Mouse (Mus musculus): ENCODE data around the gene Nfyc.

Nfyc gene

GRCm38 (mm10) chr4:120831472-120831871, at the start of gene Nfyc:
Gene Nfyc (minus strand): TSS chr4:120831572.
- no peak for DNase-seq (ENCODE audit: low read depth, low spot score)

GRCm38 (mm10) chr4:120880731-120881432, 49.5 kb upstream of the Nfyc start:
- DNase-seq (ENCODE audit: low read depth, low spot score) = no peak

GRCm38 (mm10) chr4:120879386-120879785, 48.0 kb upstream of the Nfyc start:
- no peak for DNase-seq (ENCODE audit: low read depth, low spot score)

GRCm38 (mm10) chr4:120878728-120879127, 47.4 kb upstream of the Nfyc start:
- DNase-seq (ENCODE audit: low read depth, low spot score) = no peak

GRCm38 (mm10) chr4:120875961-120876360, 44.6 kb upstream of the Nfyc start:
- no peak for DNase-seq (ENCODE audit: low read depth, low spot score)

- no peak for DNase-seq (ENCODE audit: low read depth, low spot score)
Measured at GRCm38 (mm10) chr4:120870262-120870748, 38.9 kb upstream of the Nfyc start.

GRCm38 (mm10) chr4:120868988-120869387, 37.6 kb upstream of the Nfyc start:
- no peak for DNase-seq (ENCODE audit: low read depth, low spot score)

- no peak for DNase-seq (ENCODE audit: low read depth, low spot score)
Measured at GRCm38 (mm10) chr4:120868246-120868645, 36.9 kb upstream of the Nfyc start.

- no peak for DNase-seq (ENCODE audit: low read depth, low spot score)
Measured at GRCm38 (mm10) chr4:120866211-120866610, 34.8 kb upstream of the Nfyc start.

- no peak for DNase-seq (ENCODE audit: low read depth, low spot score)
Measured at GRCm38 (mm10) chr4:120859865-120860264, 28.5 kb upstream of the Nfyc start.

GRCm38 (mm10) chr4:120856376-120856775, 25.0 kb upstream of the Nfyc start:
- DNase-seq (ENCODE audit: low read depth, low spot score) = no peak

GRCm38 (mm10) chr4:120855360-120856060, 24.1 kb upstream of the Nfyc start:
- DNase-seq (ENCODE audit: low read depth, low spot score) = no peak

GRCm38 (mm10) chr4:120854588-120855319, 23.4 kb upstream of the Nfyc start, which contains the start of gene Rims3:
Gene Rims3 (plus strand): TSS chr4:120854816.
- DNase-seq (ENCODE audit: low read depth, low spot score) = peak; percentile 69

GRCm38 (mm10) chr4:120850946-120851345, 19.6 kb upstream of the Nfyc start:
- peak; percentile 40 for DNase-seq (ENCODE audit: low read depth, low spot score)

GRCm38 (mm10) chr4:120849451-120849850, 18.1 kb upstream of the Nfyc start:
- no peak for DNase-seq (ENCODE audit: low read depth, low spot score)

- DNase-seq (ENCODE audit: low read depth, low spot score) = no peak
Measured at GRCm38 (mm10) chr4:120848909-120849308, 17.5 kb upstream of the Nfyc start.

- DNase-seq (ENCODE audit: low read depth, low spot score) = no peak
Measured at GRCm38 (mm10) chr4:120845098-120845497, 13.7 kb upstream of the Nfyc start.

- DNase-seq (ENCODE audit: low read depth, low spot score) = no peak
Measured at GRCm38 (mm10) chr4:120844423-120845082, 13.2 kb upstream of the Nfyc start.

GRCm38 (mm10) chr4:120841342-120841741, 10.0 kb upstream of the Nfyc start:
- DNase-seq (ENCODE audit: low read depth, low spot score) = no peak

- no peak for DNase-seq (ENCODE audit: low read depth, low spot score)
Measured at GRCm38 (mm10) chr4:120830767-120831166, 605 bp downstream of the Nfyc start.

GRCm38 (mm10) chr4:120826418-120826817, 5.0 kb downstream of the Nfyc start:
- DNase-seq (ENCODE audit: low read depth, low spot score) = no peak

Data from retina, adult 2 months (tissue).